Mouse (Mus musculus): ENCODE measurements at regions not wholly inside any gene's neighbourhood (a gene's known extent, or its start where the extent isn't known, plus 50 kb on each side); places are given as distances from the start of the nearest gene placed in this dataset.

DNA sequence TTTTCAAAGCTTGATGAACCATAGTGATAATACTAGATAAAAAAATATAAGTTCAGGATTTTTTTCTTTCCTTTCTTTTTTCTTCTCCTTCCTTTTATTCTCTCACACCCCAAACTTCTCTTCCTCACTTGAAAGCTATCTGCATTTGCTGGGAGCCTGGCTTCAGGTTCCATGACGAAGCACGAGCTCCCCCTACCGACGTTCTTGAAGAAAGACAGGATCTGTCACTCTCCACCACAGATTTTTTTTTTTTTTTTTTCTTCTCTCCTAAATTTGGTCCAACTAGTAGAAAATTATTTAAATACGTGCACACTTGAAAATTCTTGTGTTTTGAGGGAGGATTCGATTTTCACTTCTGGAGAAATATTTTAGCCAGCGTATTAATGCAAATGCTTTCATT is 1377.8 kb upstream of the Gm7489 start:
- TF ChIP-seq CTCF (IDR thresholded peaks at IDR 0.05; ENCODE audit: low read depth, low read length) (peak; percentile 57), POLR2A (IDR thresholded peaks at IDR 0.05; ENCODE audit: insufficient read depth, low read length) (no peak)

All from ES-Bruce4 (cell line).